Mouse (Mus musculus) lung, adult 2 months (tissue): ENCODE measurements around the gene Mfsd9. TPM values are rescaled to one million over a fixed set of nuclear protein-coding genes. Genes with fewer than 3 reads are reported as not detected.

ENCODE experiments used
- DNase-seq: peaks from one replicate; pipeline ENCODE4 v3.0.0; 2022
- H3K4me1 ChIP-seq: fragments of 200-500 bp; 2 replicates; pipeline ENCODE4 v1.6.1; 2011; ENCODE audit warnings: low read length; ENCODE audit not compliant: control insufficient read depth, insufficient read depth
- H3K4me3 ChIP-seq: fragments of 200-500 bp; replicated peaks from 2 replicates; pipeline ENCODE3; 2011; ENCODE audit warnings: low read depth, mild to moderate bottlenecking, control low read depth, low read length; ENCODE audit errors: extremely low read depth
- CTCF ChIP-seq: fragments of 200-500 bp; IDR thresholded peaks from 2 replicates; pipeline ENCODE4 v1.5.1; 2011; ENCODE audit warnings: mild to moderate bottlenecking, low read length, control low read depth; ENCODE audit not compliant: insufficient read depth
- POLR2A ChIP-seq: fragments of 200-500 bp; IDR thresholded peaks from 2 replicates; pipeline ENCODE4 v1.6.1; 2011; ENCODE audit warnings: low read depth, mild to moderate bottlenecking, control low read depth, low read length, borderline replicate concordance; ENCODE audit errors: extremely low read depth
- WGBS: fragments of 180-500 bp; shearing (Covaris S2); methylation state at CpG from one replicate; pipeline ENCODE4 v1.1.7; 2018; 5-methylcytosine and 5-hydroxymethylcytosine counted together
- polyA plus RNA-seq: library from polyadenylated mRNA; depleted of rRNA; stranded (reverse); fragments of >200 nt; gene quantifications from 2 replicates; pipeline ENCODE4 v1.2.3, GENCODE M21; 2012; rRNA removed

The Mfsd9 gene
- 1.8 and 2.8 TPM in 2 replicates for polyA plus RNA-seq

DNA sequence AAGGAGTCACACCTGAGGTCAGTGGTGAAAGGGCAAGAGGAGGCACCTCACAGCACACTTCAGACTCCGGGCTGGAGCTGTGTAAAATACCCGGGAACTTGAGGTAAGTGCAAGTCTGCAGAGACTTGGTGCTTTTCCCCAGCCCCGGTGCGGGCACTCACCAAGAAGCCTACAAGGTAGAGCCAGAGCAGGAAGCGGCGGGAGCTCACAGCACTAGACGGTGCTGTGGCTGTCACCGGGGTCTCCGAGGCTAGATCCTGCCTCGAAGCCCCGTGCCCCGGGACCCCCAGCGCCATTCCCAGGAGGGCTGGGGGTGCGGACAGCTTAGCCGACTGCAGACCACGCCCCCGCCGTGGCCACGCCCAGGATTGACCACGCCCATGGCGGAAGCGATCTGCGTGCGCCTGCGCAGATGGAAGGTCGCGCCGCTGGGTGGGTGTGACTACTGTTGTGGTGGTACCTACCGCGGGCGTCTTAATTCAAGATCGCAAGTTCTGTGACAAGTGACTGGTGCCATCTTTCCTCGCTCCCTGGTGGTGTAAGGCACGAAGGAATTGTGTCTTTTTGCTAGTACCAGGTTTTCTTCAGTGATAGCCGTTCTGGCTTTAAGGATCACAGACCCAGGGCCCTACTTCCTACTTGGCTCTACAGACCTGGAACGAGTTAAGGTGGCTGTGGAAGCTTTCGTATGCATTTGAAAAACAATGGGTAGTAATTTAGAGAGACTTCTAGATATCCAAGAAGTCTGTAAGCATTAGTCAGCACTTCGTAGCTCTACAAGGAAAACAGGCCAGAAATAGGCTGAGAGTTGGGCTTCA lies at the start of gene Mfsd9:
TSS of gene Mfsd9 (minus strand) at position 364 of the 818 bp plus-strand sequence.
- peak; percentile 95 for DNase-seq
- Histone ChIP-seq H3K4me1 (no peaks in the 10 kb centered on the region; the same call in 1 of the 2 replicates), H3K4me3 (peak within 1 kb of the TSS; percentile 58)
- no peak for TF ChIP-seq CTCF
- no peak; the same call in 1 of the 2 replicates for TF ChIP-seq POLR2A
- WGBS, result 6% methylated on average over 38 of the region's 38 CpGs

GRCm38 (mm10) chr1:40835468-40835867 lies 45.0 kb upstream of the Mfsd9 start:
- no peak for TF ChIP-seq POLR2A
- TF ChIP-seq CTCF, result no peak
- no peak for DNase-seq
- WGBS, result 75% methylated on average over 4 of the region's 4 CpGs
- Histone ChIP-seq H3K4me1 (no peaks in the 10 kb centered on the region), H3K4me3 (no peak overlapping the region)

DNA sequence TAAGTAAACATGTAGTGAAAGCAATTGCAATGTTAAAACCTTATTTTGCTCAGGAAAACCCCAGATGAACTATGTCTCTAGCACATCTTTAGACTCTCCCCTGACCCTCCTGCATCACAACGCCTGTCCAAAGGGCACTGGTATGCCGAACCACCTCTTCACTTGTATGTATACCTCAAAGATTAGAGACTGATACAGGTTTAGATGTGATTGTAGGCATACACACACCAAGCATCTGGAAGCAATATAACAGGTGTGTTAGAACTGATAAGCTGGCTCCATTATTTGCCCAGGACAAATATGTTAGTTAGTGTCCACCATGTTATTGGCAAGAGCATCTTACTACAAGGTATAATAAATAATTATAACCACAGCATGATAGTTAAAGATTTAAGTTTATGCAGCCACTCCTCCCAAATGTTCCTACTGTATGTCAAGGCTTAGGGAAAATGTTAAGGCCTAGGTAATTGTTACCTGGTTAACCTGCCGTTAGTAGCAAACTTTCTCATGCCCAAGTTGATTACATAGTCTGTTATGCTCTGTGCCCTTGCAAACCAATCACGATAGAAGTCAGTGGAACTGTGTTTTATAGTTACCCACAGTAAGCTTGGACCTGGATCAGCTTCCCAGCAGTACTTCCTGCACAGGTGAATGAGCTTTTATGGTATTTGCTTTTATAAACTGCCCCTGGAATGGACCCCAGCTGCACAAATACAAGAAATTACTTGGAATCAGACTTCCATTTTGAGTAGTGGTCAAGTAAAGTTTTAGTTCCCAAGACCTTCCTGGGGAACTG lies 40.4 kb upstream of the Mfsd9 start:
- TF ChIP-seq POLR2A, result no peak
- no peak for TF ChIP-seq CTCF
- Histone ChIP-seq H3K4me1 (no peaks in the 10 kb centered on the region), H3K4me3 (no peak overlapping the region)
- DNase-seq, result no peak
- WGBS, result 75% methylated on average over 4 of the region's 4 CpGs

DNA sequence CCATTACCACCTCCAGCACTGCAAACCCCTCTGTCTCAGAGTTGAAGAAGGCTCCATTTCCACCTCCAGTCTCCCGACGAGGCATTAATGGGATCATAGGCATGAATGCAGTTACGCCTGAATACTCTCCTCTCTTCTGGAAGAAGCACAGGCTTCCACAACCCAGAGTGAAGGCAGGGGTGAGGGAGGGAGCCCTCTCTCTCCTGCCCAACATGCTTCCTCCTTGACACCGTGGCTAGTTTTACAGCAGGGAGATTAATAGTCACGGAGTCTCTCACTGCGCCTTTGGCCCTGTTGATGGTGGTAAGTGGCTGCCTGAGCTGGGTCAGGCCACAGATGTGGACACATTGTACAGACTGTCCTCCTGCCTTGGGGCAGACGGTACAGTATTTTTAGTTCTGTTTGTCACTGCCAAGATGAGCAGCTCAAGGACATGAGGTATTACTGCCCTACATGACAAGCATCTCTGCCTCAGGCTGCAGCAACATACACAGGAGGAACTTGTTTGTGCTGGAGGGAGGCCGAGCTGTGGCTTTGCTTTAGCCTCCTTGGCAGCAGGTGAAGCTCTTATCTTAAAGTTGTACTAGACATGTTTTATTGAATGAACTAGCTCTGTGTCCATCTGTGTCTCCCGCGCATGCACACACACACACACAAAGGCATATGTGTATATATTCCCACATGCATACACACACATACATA lies 38.9 kb upstream of the Mfsd9 start:
- Histone ChIP-seq H3K4me3 (no peak overlapping the region), H3K4me1 (no peaks in the 10 kb centered on the region)
- DNase-seq, result no peak
- TF ChIP-seq CTCF, result no peak
- TF ChIP-seq POLR2A, result no peak
- 70% methylated on average over 10 of the region's 10 CpGs for whole genome bisulfite sequencing

GRCm38 (mm10) chr1:40825826-40826225 lies 35.3 kb upstream of the Mfsd9 start:
- no peak for DNase-seq
- TF ChIP-seq CTCF, result no peak
- 67% methylated on average over 7 of the region's 7 CpGs for WGBS

GRCm38 (mm10) chr1:40824936-40825335 lies 34.4 kb upstream of the Mfsd9 start:
- no peak for DNase-seq
- no peak for TF ChIP-seq CTCF
- TF ChIP-seq POLR2A, result no peak
- no peak overlapping the region for H3K4me3 ChIP-seq
- H3K4me1 ChIP-seq, result no peaks in the 10 kb centered on the region
- WGBS, result 66% methylated on average over 8 of the region's 8 CpGs

More at GRCm38 (mm10) chr1:40825826-40826225, 35.3 kb upstream of the Mfsd9 start:
- no peaks in the 10 kb centered on the region for H3K4me1 ChIP-seq
- no peak overlapping the region for H3K4me3 ChIP-seq

DNA sequence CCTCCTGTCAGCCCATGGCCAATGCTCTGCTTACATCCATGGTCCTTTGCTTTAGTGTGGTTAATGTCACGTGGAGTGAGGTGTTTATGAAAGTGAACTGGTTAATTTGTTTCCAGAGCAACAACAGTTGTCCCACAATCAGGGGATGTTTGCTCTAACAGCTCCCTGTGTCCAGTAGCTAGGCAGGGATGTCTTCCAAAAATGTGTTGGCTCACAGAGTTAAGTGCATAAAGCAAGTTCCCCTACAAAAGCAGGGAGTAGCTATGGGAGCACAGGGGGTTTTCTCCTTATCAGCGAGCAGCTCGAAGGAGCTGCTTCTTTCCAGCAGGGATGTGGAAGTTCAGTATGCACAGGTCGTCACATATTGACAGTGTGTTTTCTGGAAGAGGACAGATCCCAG lies 34.0 kb upstream of the Mfsd9 start:
- H3K4me1 ChIP-seq, result no peaks in the 10 kb centered on the region
- WGBS, result 55% methylated on average over 4 of the region's 4 CpGs
- DNase-seq, result no peak
- no peak overlapping the region for H3K4me3 ChIP-seq
- TF ChIP-seq CTCF (no peak), POLR2A (no peak)

GRCm38 (mm10) chr1:40815071-40815845 lies 24.8 kb upstream of the Mfsd9 start:
- Histone ChIP-seq H3K4me3 (no peak overlapping the region), H3K4me1 (0 out of 2 replicates have a peak, but pooled peaks cover 2% of the 10 kb centered on the region)
- TF ChIP-seq CTCF, result no peak
- TF ChIP-seq POLR2A, result no peak
- DNase-seq, result no peak
- WGBS, result 46% methylated on average over 16 of the region's 16 CpGs
